Mouse (Mus musculus) liver, embryonic 14.5 days (tissue): ENCODE results near the gene Mx1. TPM values are rescaled to one million over a fixed set of nuclear protein-coding genes. Genes with fewer than 3 reads are reported as not detected.
A peak's percentile ranks its signal among the peaks of the same experiment; 100 is the strongest.

Experiments
- ATAC-seq: fragments of 200-750 bp; cut with Nextera tagmentation; 2 replicates; pipeline ENCODE4 v1.8.0; 2017; ENCODE audit warnings: moderate number of reproducible peaks, mild to moderate bottlenecking, moderate library complexity; ENCODE audit not compliant: insufficient read depth
- DNase-seq, 3 experiments: peaks; one replicate each; pipeline ENCODE4 v3.0.0-alpha.2; 2012 to 2013; ENCODE audit warnings: low read depth in 3 of 3, low spot score in 3 of 3
- H3K27ac ChIP-seq: fragments of 300-500 bp; sonication (generic); 2 replicates; pipeline ENCODE4 v1.5.1; 2014; ENCODE audit warnings: moderate library complexity, mild to moderate bottlenecking, control low read depth, inconsistent platforms
- H3K27me3 ChIP-seq: fragments of 300-500 bp; sonication (generic); 2 replicates; pipeline ENCODE4 v1.6.1; 2014; ENCODE audit warnings: mild to moderate bottlenecking, low read length, moderate library complexity; ENCODE audit not compliant: control insufficient read depth, insufficient read depth
- H3K36me3 ChIP-seq: fragments of 300-500 bp; sonication (generic); replicated peaks from 2 replicates; pipeline ENCODE4 v1.6.1; 2014; ENCODE audit warnings: low read depth; ENCODE audit not compliant: control insufficient read depth, insufficient read depth
- H3K4me1 ChIP-seq, 2 experiments: fragments of 200-500 bp in 1 of 2; fragments of 300-500 bp in 1 of 2; sonication (generic) in 1 of 2; replicated peaks; 2 replicates each; pipeline ENCODE4 v1.6.1; 2012 to 2014; ENCODE audit warnings: antibody characterized with exemption in 1 of 2, inconsistent platforms in 1 of 2, low read length in 1 of 2; ENCODE audit not compliant: control insufficient read depth in 2 of 2, insufficient read depth in 2 of 2
- H3K4me2 ChIP-seq: fragments of 300-500 bp; sonication (generic); 2 replicates; pipeline ENCODE4 v1.6.1; 2014; ENCODE audit warnings: low read depth, mild to moderate bottlenecking, control low read depth, moderate library complexity
- H3K4me3 ChIP-seq, 2 experiments: fragments of 200-500 bp in 1 of 2; fragments of 300-500 bp in 1 of 2; sonication (generic) in 1 of 2; 2 replicates each; pipeline ENCODE4 v1.5.1; 2012 to 2014; ENCODE audit warnings: low read depth in 2 of 2, low read length in 2 of 2, mild to moderate bottlenecking in 2 of 2, control low read depth in 1 of 2, inconsistent platforms in 1 of 2, moderate library complexity in 1 of 2; ENCODE audit not compliant: insufficient read depth in 1 of 2
- H3K9ac ChIP-seq: fragments of 300-500 bp; sonication (generic); replicated peaks from 2 replicates; pipeline ENCODE4 v1.6.1; 2014; ENCODE audit warnings: mild to moderate bottlenecking, control low read depth, moderate library complexity
- H3K9me3 ChIP-seq: fragments of 300-500 bp; sonication (generic); 2 replicates; pipeline ENCODE4 v1.6.1; 2016; ENCODE audit warnings: low read length, mixed read lengths; ENCODE audit not compliant: control insufficient read depth
- CTCF ChIP-seq: IDR thresholded peaks from 2 replicates; pipeline ENCODE4 v1.5.1; 2016; ENCODE audit warnings: antibody characterized with exemption, low read depth, control low read depth
- EP300 ChIP-seq: IDR thresholded peaks from 2 replicates; pipeline ENCODE4 v1.6.1; 2016; ENCODE audit warnings: antibody characterized with exemption, low read depth
- WGBS: fragments of 180-500 bp; shearing (Covaris S2); extraction: QIAGEN DNeasy Blood & Tissue Kit; methylation state at CpG from one replicate; pipeline ENCODE4 v1.1.7; 2014; ENCODE audit not compliant: insufficient replicate concordance; 5-methylcytosine and 5-hydroxymethylcytosine counted together
- polyA plus RNA-seq, 2 experiments: library from polyadenylated mRNA; depleted of rRNA in 1 of 2; stranded (reverse) in 1 of 2; unstranded in 1 of 2; fragments of >200 nt; fragmentation: Nextera tagmentation in 1 of 2; extraction: Ambion mirVana in 1 of 2; gene quantifications; 2 replicates each; pipeline versions ENCODE4 v1.2.1 to v1.2.3; 2012 to 2014

The Mx1 gene
- 0.29 and 0.46 TPM in 2 replicates for polyA plus RNA-seq (2012; rRNA removed)
- 0.16 and 0.48 TPM in 2 replicates for polyA plus RNA-seq (2014; fragmentation: Nextera tagmentation; extraction: Ambion mirVana)

DNA sequence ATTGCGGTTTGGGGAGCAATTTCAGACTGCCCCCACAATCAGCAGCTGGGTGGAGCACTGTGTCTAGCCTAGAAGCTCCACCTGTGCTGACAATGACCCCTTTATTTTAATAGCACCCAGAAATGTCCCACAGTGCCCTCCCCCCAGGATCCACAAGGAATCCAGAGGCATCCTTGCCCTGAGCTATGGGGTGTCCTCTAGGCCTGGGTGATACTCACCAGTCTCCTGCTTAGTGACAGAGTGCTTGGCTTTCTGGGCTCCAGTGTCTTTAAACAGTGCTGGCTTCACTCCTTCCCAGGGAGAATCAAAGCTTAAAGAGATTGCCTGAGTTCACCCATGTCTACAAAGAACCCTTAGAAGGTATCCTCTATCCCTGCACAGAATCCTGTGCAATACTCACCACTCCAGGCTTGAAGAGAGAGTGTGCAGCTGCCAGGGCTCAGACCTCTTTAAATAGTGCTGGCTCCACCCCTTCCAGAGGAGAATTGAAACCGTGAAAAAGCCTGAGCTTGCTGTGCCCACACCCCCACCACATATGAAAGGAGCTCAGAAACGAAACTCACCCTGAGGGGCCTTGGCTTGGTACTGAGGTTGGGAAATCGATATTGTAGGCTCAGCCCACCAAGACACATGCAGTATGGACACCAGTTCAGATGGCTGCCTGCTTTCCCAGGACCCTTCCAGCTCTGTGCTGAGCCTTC, at the start of gene Mx1:
Gene Mx1 (minus strand): TSS at position 427 of the 701 bp plus-strand sequence.
- TF ChIP-seq CTCF (no peak), EP300 (no peak)
- Histone ChIP-seq H3K4me3 (no peak within 1 kb of the TSS), H3K4me2 (0 out of 2 replicates have a peak within 1 kb of the TSS, but pooled peaks have one; percentile 13), H3K4me1 (no peaks in the 10 kb centered on the region), H3K27ac (no peak within 1 kb of the TSS), H3K27me3 (no peaks in the 10 kb centered on the region), H3K36me3 (no peaks in the 10 kb centered on the region), H3K9me3 (no peaks in the 10 kb centered on the region), H3K9ac (no peak within 1 kb of the TSS)
- ATAC-seq (peak; percentile 26; the same call in 1 of the 2 replicates), DNase-seq (no peak)
- WGBS, result 22% methylated on average over 4 of the region's 4 CpGs

DNA sequence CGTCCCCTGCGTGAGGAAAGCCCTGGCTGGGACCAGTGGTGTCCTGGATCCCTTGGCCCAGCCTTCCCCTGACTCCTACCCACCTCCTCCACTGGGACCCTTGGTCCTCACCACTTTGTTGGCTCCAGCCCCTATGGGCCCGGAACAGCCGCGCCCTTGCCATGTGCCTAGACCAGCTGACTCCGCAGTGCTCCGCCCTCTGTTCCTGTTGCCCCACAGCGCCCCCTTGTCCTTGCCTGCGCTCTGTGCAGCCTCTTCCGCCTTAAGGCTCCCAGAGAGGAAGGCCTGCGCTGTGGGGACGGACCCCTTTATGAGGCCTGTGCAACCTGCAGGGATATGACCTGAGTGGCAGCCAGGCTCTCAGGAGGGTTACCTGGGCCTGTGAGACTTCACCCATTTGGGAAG, 49.6 kb upstream of the Mx1 start:
- Histone ChIP-seq H3K27ac (no peak overlapping the region), H3K27me3 (no peaks in the 10 kb centered on the region), H3K9ac (no peak overlapping the region), H3K4me3 (no peak overlapping the region), H3K4me2 (no peak overlapping the region), H3K36me3 (no peaks in the 10 kb centered on the region), H3K4me1 (no peaks in the 10 kb centered on the region), H3K9me3 (no peaks in the 10 kb centered on the region)
- TF ChIP-seq CTCF, result peak; percentile 35
- TF ChIP-seq EP300, result no peak
- 72% methylated on average over 12 of the region's 12 CpGs for WGBS
- DNase-seq, result no peak
- no peak for ATAC-seq

DNA sequence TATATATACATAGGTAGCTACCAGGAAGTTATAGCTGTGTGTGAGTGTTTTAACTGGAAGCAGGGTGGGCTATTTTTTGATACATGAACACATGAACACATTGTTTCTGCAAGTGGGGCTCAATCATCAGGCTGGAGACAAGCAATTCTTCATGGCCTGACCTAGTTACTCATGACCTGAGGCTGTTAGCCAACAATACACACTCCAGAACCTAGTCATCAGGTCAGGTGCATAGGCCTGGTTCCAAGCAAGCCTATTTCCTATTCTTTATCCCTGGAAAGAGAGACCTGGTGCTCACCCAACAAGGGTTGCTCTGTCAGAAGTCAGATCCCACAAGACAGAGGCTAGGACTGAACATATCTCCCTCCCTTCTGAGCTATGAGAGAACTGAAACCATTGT, 48.8 kb upstream of the Mx1 start:
- Histone ChIP-seq H3K9ac (no peak overlapping the region), H3K4me1 (no peaks in the 10 kb centered on the region), H3K27ac (no peak overlapping the region), H3K4me2 (no peak overlapping the region), H3K36me3 (no peaks in the 10 kb centered on the region), H3K27me3 (no peaks in the 10 kb centered on the region), H3K4me3 (no peak overlapping the region), H3K9me3 (no peaks in the 10 kb centered on the region)
- TF ChIP-seq EP300 (no peak), CTCF (no peak)
- DNase-seq, result no peak
- ATAC-seq, result no peak

DNA sequence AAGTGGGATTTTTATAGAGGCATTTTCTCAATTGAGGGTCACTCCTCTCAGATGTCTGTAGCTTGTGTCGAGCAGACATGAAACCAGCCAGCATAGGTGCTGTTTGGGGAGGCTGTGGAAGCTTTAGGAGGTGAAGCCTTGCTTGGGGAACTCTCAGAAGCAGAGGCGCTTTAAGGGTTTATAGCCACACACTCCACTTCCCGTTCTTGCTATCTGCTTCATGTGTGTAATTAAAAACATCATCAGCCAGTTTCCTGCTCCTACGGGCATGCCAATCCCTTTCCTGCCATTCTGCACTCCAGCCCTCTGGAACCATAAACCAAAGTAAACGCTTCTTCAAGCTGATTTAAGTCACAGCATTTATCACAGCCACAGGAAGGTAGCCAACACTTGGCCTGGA, 48.1 kb upstream of the Mx1 start:
- TF ChIP-seq CTCF (no peak), EP300 (no peak)
- Histone ChIP-seq H3K36me3 (no peaks in the 10 kb centered on the region), H3K4me2 (no peak overlapping the region), H3K9me3 (no peaks in the 10 kb centered on the region), H3K4me3 (no peak overlapping the region), H3K4me1 (no peaks in the 10 kb centered on the region), H3K27ac (no peak overlapping the region), H3K9ac (no peak overlapping the region), H3K27me3 (no peaks in the 10 kb centered on the region)
- no peak for DNase-seq
- 20% methylated on average over 5 of the region's 5 CpGs for WGBS
- no peak for ATAC-seq

DNA sequence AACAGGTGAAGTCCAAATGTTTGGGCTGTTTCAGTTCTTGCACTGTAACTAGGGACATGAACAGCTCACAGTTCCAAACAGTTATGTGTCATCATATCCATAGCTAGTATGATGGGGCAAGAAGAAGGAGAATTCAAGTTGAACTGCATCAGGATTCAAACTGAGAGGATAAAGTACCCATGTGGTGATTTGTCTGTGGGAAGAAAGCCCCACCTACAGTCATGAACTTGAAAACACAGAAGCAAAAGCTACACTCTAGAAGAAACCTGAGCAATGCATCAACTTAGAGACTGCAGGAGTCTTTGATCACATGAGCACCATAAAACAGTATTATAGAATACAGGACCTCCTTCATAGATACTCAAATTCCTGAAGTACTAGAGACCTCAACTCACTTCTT, 45.1 kb upstream of the Mx1 start:
- no peak for DNase-seq
- H3K4me3 ChIP-seq, result no peak overlapping the region
- H3K4me1 ChIP-seq, result no peaks in the 10 kb centered on the region
- no peak overlapping the region for H3K9ac ChIP-seq
- H3K27me3 ChIP-seq, result no peaks in the 10 kb centered on the region
- H3K9me3 ChIP-seq, result no peaks in the 10 kb centered on the region
- no peak overlapping the region for H3K27ac ChIP-seq
- TF ChIP-seq CTCF, result no peak
- no peak overlapping the region for H3K4me2 ChIP-seq
- no peaks in the 10 kb centered on the region for H3K36me3 ChIP-seq
- ATAC-seq, result no peak
